9 mouse cellular contexts compared by ENCODE assay signal in the genomic region with DNA sequence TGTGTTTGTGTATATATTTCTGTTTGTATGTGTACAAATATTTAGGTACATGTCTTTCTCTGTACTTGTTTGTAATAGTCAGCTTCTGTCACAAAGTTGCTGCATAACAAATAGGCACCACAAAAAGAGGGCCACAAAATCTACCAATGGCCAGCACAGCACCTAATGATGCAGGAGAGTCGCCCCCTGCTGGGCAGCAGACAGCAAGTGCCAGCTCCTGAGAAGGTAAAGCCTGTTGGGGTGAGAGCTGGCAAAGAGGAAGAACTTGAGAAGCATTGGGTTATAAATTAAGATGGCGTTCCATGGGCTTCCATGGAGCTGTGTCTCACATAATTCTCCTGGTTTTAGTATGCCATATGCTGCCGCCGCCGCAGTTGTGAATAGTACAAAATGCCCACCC. TPM values are rescaled to one million over a fixed set of nuclear protein-coding genes. Genes with fewer than 3 reads are reported as not detected.
A peak's percentile ranks its signal among the peaks of the same experiment; 100 is the strongest.
DNase-seq lines count a peak whose midpoint lies in the region; ATAC-seq and TF ChIP-seq lines count a peak whose summit lies in the region.
"Had no signal": no experiment of that assay in that cellular context is flagged by ENCODE, and none has a peak within 500 bp of the region (broad histone marks: within the 10 kb centered on the region; RNA-seq: fewer than 3 reads in every experiment).

No protein-coding gene starts in this region.

- H3K4me1 ChIP-seq in forebrain, embryonic 11.5 days (replicated peaks; ENCODE audit: control insufficient read depth, insufficient read depth, low read length) = peaks cover 14% of the 10 kb centered on the region; the same call in 1 of the 2 replicates
- peaks cover 24% of the 10 kb centered on the region for H3K4me1 ChIP-seq in midbrain, embryonic 11.5 days (ENCODE audit: control insufficient read depth, insufficient read depth, low read length)

- H3K4me2 ChIP-seq in forebrain, embryonic 11.5 days (ENCODE audit: low read depth, low read length, severe bottlenecking) = no peak overlapping the region
- H3K4me2 ChIP-seq in midbrain, embryonic 11.5 days = no peak overlapping the region

- TF ChIP-seq CTCF in layer of hippocampus, adult 2 months (conservative IDR thresholded peaks at IDR 0.05) = peak; percentile 67

- DNase-seq in layer of hippocampus, adult 2 months (ENCODE audit: low spot score in 2 of 2) = no peak
- no peak for DNase-seq in layer of hippocampus, postnatal 10 days (ENCODE audit: low spot score in 2 of 2)
- DNase-seq in CD4-positive helper T cell, adult 2 months (ENCODE audit: low read depth, low spot score) = peak; percentile 49
- DNase-seq in forebrain, embryonic 11.5 days (ENCODE audit: low spot score) = no peak
- DNase-seq in midbrain, embryonic 11.5 days (ENCODE audit: low spot score, missing footprints) = peak; percentile 81
- DNase-seq in embryo, embryonic 11 days = no peak
- no peak for DNase-seq in urinary bladder, postnatal 10 days (ENCODE audit: low spot score)
- DNase-seq in adrenal gland, postnatal 10 days = no peak

- H3K36me3 ChIP-seq in forebrain, embryonic 11.5 days (ENCODE audit: control insufficient read depth, insufficient read depth, low read length) = no peaks in the 10 kb centered on the region
- H3K36me3 ChIP-seq in midbrain, embryonic 11.5 days (ENCODE audit: control insufficient read depth, insufficient read depth, low read length) = no peaks in the 10 kb centered on the region; the same call in 1 of the 2 replicates

- no peak overlapping the region for H3K4me3 ChIP-seq in layer of hippocampus, adult 2 months
- no peak overlapping the region for H3K4me3 ChIP-seq in forebrain, embryonic 11.5 days (ENCODE audit: low read depth, low read length)
- no peak overlapping the region for H3K4me3 ChIP-seq in midbrain, embryonic 11.5 days (ENCODE audit: low read depth, low read length)
- H3K4me3 ChIP-seq: embryonic facial prominence, embryonic 10.5 days had no signal

- no peak for ATAC-seq in forebrain, embryonic 11.5 days (replicated peaks; ENCODE audit: low FRiP score)
- ATAC-seq in midbrain, embryonic 11.5 days (ENCODE audit: low FRiP score) = no peak

- 77% methylated on average over 5 of the region's 5 CpGs for whole genome bisulfite sequencing in forebrain, embryonic 11.5 days
- WGBS in midbrain, embryonic 11.5 days = 80% methylated on average over 5 of the region's 5 CpGs

- no peak overlapping the region for H3K9ac ChIP-seq in forebrain, embryonic 11.5 days (ENCODE audit: low read length)
- H3K9ac ChIP-seq in midbrain, embryonic 11.5 days (ENCODE audit: low read length) = no peak overlapping the region

- H3K27ac ChIP-seq in layer of hippocampus, adult 2 months = peak overlapping the region; percentile 91; the same call in 1 of the 2 replicates
- peak overlapping the region; percentile 63; the same call in 1 of the 2 replicates for H3K27ac ChIP-seq in forebrain, embryonic 11.5 days (ENCODE audit: low read depth, low read length)
- peak overlapping the region; percentile 72; the same call in 1 of the 2 replicates for H3K27ac ChIP-seq in midbrain, embryonic 11.5 days (ENCODE audit: low read depth, low read length)
- H3K27ac ChIP-seq: embryonic facial prominence, embryonic 10.5 days had no signal

- no peaks in the 10 kb centered on the region for H3K9me3 ChIP-seq in forebrain, embryonic 11.5 days (ENCODE audit: control insufficient read depth, low read length)
- H3K9me3 ChIP-seq in midbrain, embryonic 11.5 days (ENCODE audit: control insufficient read depth, low read length) = no peaks in the 10 kb centered on the region
- H3K9me3 ChIP-seq: embryonic facial prominence, embryonic 10.5 days had no signal

- H3K27me3 ChIP-seq in forebrain, embryonic 11.5 days (ENCODE audit: control insufficient read depth, insufficient read depth, low read length) = no peaks in the 10 kb centered on the region
- H3K27me3 ChIP-seq in midbrain, embryonic 11.5 days (ENCODE audit: control insufficient read depth, insufficient read depth, low read length) = no peaks in the 10 kb centered on the region

RNA-seq across cellular contexts. Expression of a gene that starts 0.6 kb away (rescaled TPM):
- total RNA-seq in layer of hippocampus, adult 2 months (2021) = 1 to 10 TPM; 5.8 to 7.9 TPM
- 1 to 10 TPM; 5.8 to 7.7 TPM for total RNA-seq in layer of hippocampus, postnatal 10 days (2021)
- 11.4 and 12.0 TPM in 2 replicates for polyA plus RNA-seq in forebrain, embryonic 11.5 days (2014; fragmentation: Nextera tagmentation; extraction: Ambion mirVana)
- 8.7 and 10.8 TPM in 2 replicates for polyA plus RNA-seq in midbrain, embryonic 11.5 days (2014; fragmentation: Nextera tagmentation; extraction: Ambion mirVana)
- 1 to 10 TPM; 4.5 to 6.2 TPM for total RNA-seq in adrenal gland, postnatal 10 days (2021)

RNA-seq across cellular contexts. Expression of a gene that starts 13.7 kb away (rescaled TPM):
- 10 to 100 TPM; 52.9 to 59.5 TPM for total RNA-seq in layer of hippocampus, adult 2 months (2021)
- 10 to 100 TPM; 35.9 to 39.7 TPM for total RNA-seq in layer of hippocampus, postnatal 10 days (2021)
- polyA plus RNA-seq in forebrain, embryonic 11.5 days (2014; fragmentation: Nextera tagmentation; extraction: Ambion mirVana) = 5.2 and 6.1 TPM in 2 replicates
- 4.4 and 4.6 TPM in 2 replicates for polyA plus RNA-seq in midbrain, embryonic 11.5 days (2014; fragmentation: Nextera tagmentation; extraction: Ambion mirVana)
- 10 to 100 TPM; 44.5 to 46.3 TPM for total RNA-seq in adrenal gland, postnatal 10 days (2021)

Comparison
In these comparisons a context has a peak if more than half of its experiments do, and no peak if none do; other contexts are left out.
1. DNase-seq: peak in CD4-positive helper T cell, adult 2 months (single experiment) and midbrain, embryonic 11.5 days (single experiment); none in layer of hippocampus, adult 2 months (0 of 2), layer of hippocampus, postnatal 10 days (0 of 2), forebrain, embryonic 11.5 days (single experiment), embryo, embryonic 11 days (single experiment), urinary bladder, postnatal 10 days (single experiment) and adrenal gland, postnatal 10 days (single experiment).
2. Peak in every context shown above with its lines, with median percentiles within 50 percentile points of each other: H3K27ac ChIP-seq.